Mouse (Mus musculus) embryonic fibroblast, embryonic 13.5 days (primary cell): Measurements from ENCODE around the gene Fras1. TPM values are rescaled to one million over a fixed set of nuclear protein-coding genes. Genes with fewer than 3 reads are reported as not detected.

ENCODE experiments used
- H3K27ac ChIP-seq: 2 replicates; pipeline ENCODE4 v1.5.1; 2012; ENCODE audit warnings: low read length, control low read depth, inconsistent platforms; ENCODE audit not compliant: insufficient read depth
- H3K4me1 ChIP-seq: 2 replicates; pipeline ENCODE4 v1.6.1; 2011; ENCODE audit warnings: low read length; ENCODE audit not compliant: control insufficient read depth, insufficient read depth
- H3K4me3 ChIP-seq: 2 replicates; pipeline ENCODE4 v1.5.1; 2011; ENCODE audit warnings: mild to moderate bottlenecking, control low read depth, low read length; ENCODE audit not compliant: insufficient read depth
- CTCF ChIP-seq: IDR thresholded peaks from 2 replicates; pipeline ENCODE4 v1.5.1; 2011; ENCODE audit warnings: mild to moderate bottlenecking, control low read depth, low read length, moderate library complexity, borderline replicate concordance; ENCODE audit not compliant: insufficient read depth
- POLR2A ChIP-seq: IDR thresholded peaks from 2 replicates; pipeline ENCODE4 v1.6.1; 2011; ENCODE audit warnings: low read depth, mild to moderate bottlenecking, control low read depth, low read length, moderate library complexity
- polyA plus RNA-seq: library from polyadenylated mRNA; stranded (reverse); fragments of >200 nt; gene quantifications from 2 replicates; pipeline ENCODE4 v1.2.4, GENCODE M21; 2011; ENCODE audit warnings: low read depth; ENCODE audit not compliant: missing spikeins, insufficient read length

Fras1 gene
- polyA plus RNA-seq, 1 experiment: 2.2 TPM

GRCm38 (mm10) chr5:96479003-96479402 lies 105.2 kb downstream of the Fras1 start:
- TF ChIP-seq POLR2A: no peak
- TF ChIP-seq CTCF: no peak
- no peak overlapping the region for H3K4me3 ChIP-seq
- H3K27ac ChIP-seq: no peak overlapping the region
- no peaks in the 10 kb centered on the region for H3K4me1 ChIP-seq

- no peak overlapping the region for H3K27ac ChIP-seq
- no peak overlapping the region for H3K4me3 ChIP-seq
- no peaks in the 10 kb centered on the region for H3K4me1 ChIP-seq
- TF ChIP-seq POLR2A (no peak), CTCF (no peak)
Measured at GRCm38 (mm10) chr5:96481159-96481558, 107.4 kb downstream of the Fras1 start.

- TF ChIP-seq POLR2A (no peak), CTCF (no peak)
- H3K4me1 ChIP-seq: no peaks in the 10 kb centered on the region
- no peak overlapping the region for H3K4me3 ChIP-seq
- no peak overlapping the region for H3K27ac ChIP-seq
Measured at GRCm38 (mm10) chr5:96482054-96482453, 108.3 kb downstream of the Fras1 start.

- Histone ChIP-seq H3K27ac (no peak overlapping the region), H3K4me1 (no peaks in the 10 kb centered on the region), H3K4me3 (no peak overlapping the region)
- TF ChIP-seq POLR2A (no peak), CTCF (no peak)
Measured at GRCm38 (mm10) chr5:96492497-96492896, 118.7 kb downstream of the Fras1 start.

- H3K4me1 ChIP-seq: no peaks in the 10 kb centered on the region
- TF ChIP-seq CTCF: no peak
- no peak for TF ChIP-seq POLR2A
- no peak overlapping the region for H3K27ac ChIP-seq
- no peak overlapping the region for H3K4me3 ChIP-seq
Measured at GRCm38 (mm10) chr5:96494502-96495292, 120.9 kb downstream of the Fras1 start.

GRCm38 (mm10) chr5:96498083-96498482 lies 124.3 kb downstream of the Fras1 start:
- Histone ChIP-seq H3K27ac (no peak overlapping the region), H3K4me3 (no peak overlapping the region), H3K4me1 (no peaks in the 10 kb centered on the region)
- no peak for TF ChIP-seq POLR2A
- no peak for TF ChIP-seq CTCF

GRCm38 (mm10) chr5:96501783-96502182 lies 128.0 kb downstream of the Fras1 start:
- no peak for TF ChIP-seq POLR2A
- no peak for TF ChIP-seq CTCF
- Histone ChIP-seq H3K4me3 (no peak overlapping the region), H3K4me1 (no peaks in the 10 kb centered on the region), H3K27ac (no peak overlapping the region)

GRCm38 (mm10) chr5:96502400-96502799 lies 128.6 kb downstream of the Fras1 start:
- TF ChIP-seq CTCF (no peak), POLR2A (no peak)

GRCm38 (mm10) chr5:96511005-96511404 lies 137.2 kb downstream of the Fras1 start:
- Histone ChIP-seq H3K4me1 (no peaks in the 10 kb centered on the region; the same call in 1 of the 2 replicates), H3K4me3 (no peak overlapping the region), H3K27ac (no peak overlapping the region)
- TF ChIP-seq CTCF (no peak), POLR2A (no peak)

More at GRCm38 (mm10) chr5:96502400-96502799, 128.6 kb downstream of the Fras1 start:
- no peaks in the 10 kb centered on the region for H3K4me1 ChIP-seq
- H3K27ac ChIP-seq: no peak overlapping the region
- H3K4me3 ChIP-seq: no peak overlapping the region

- no peak overlapping the region for H3K27ac ChIP-seq
- TF ChIP-seq POLR2A (no peak), CTCF (no peak)
- H3K4me3 ChIP-seq: no peak overlapping the region
- no peaks in the 10 kb centered on the region; the same call in 1 of the 2 replicates for H3K4me1 ChIP-seq
Measured at GRCm38 (mm10) chr5:96513327-96513726, 139.6 kb downstream of the Fras1 start.
